Mouse (Mus musculus): Measurements from ENCODE around the gene Tex11. TPM values are rescaled to one million over a fixed set of nuclear protein-coding genes. Genes with fewer than 3 reads are reported as not detected.

Tex11 gene
- polyA plus RNA-seq, 1 experiment from 2014 or later, result not detected

DNA sequence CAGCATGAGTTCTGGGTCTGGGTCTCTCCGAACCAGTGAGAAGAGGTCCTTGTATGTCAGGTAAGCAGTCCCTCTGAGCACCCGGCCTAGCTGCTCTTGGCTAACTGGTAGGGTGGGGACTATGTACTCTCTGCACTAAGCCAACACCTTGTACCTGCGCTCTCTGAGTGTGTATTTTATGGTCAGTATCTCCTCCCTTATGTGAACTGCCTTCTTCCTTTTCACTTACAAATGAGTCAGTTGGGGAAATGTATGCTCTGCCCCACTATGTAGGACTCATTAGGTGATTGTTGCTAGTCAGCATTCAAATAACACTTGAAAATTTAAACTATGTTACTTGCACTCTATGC, 262.8 kb downstream of the Tex11 start:
- Histone ChIP-seq H3K27ac (ENCODE audit: low read length) (peak overlapping the region; percentile 79), H3K36me3 (ENCODE audit: control insufficient read depth, insufficient read depth, low read length) (no peaks in the 10 kb centered on the region), H3K9ac (ENCODE audit: low read depth, low read length) (no peak overlapping the region), H3K4me3 (ENCODE audit: low read length) (no peak overlapping the region), H3K9me3 (ENCODE audit: control insufficient read depth, low read length) (no peaks in the 10 kb centered on the region), H3K27me3 (replicated peaks; ENCODE audit: control insufficient read depth, insufficient read depth, low read length) (no peaks in the 10 kb centered on the region), H3K4me2 (ENCODE audit: low read depth, low read length) (no peak overlapping the region; the same call in 1 of the 2 replicates), H3K4me1 (ENCODE audit: control insufficient read depth, insufficient read depth, low read length) (peaks cover 3% of the 10 kb centered on the region; the same call in 1 of the 2 replicates)
- peak; percentile 82 for ATAC-seq
- 72% methylated on average over 3 of the region's 3 CpGs for WGBS

DNA sequence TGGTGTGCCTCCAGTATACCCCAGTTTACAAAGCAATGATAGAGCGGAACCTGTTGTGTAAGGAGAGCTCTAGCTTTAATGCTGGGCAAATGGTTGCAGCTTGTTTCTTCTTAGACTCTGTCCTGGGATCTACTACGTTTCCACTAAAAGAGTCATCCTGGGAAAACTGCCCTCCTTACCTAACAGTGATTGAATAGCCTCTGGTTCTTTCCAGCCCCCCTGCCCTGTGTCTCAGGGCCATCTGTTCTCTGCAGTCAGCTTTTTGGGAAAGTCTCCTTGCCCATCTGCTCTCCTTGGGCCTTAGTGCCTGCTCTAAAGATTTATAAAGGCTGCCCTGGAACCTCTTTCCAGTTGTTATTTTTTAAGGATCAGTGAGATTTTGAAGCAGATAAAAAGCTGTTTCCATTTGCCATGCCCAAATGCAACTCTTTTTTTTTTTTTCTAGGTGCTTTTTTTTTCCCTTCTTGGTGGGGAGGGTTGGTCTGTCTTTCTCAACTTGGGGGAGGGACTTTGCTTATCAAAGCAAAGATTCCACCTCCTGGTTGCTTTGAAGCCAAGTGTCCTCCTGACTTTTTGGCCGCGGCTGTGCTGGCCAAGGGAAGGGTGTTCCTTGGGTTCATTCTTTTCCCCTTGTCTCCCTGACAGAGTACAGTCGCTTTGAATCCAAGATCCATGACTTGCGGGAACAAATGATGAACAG, 263.3 kb downstream of the Tex11 start:
- no peaks in the 10 kb centered on the region for H3K9me3 ChIP-seq (ENCODE audit: control insufficient read depth, low read length)
- H3K4me3 ChIP-seq (ENCODE audit: low read length), result no peak overlapping the region
- no peak overlapping the region; the same call in 1 of the 2 replicates for H3K4me2 ChIP-seq (ENCODE audit: low read depth, low read length)
- H3K27ac ChIP-seq (ENCODE audit: low read length), result peak overlapping the region; percentile 78
- H3K9ac ChIP-seq (ENCODE audit: low read depth, low read length), result no peak overlapping the region
- WGBS, result 55% methylated on average over 6 of the region's 6 CpGs
- no peaks in the 10 kb centered on the region for H3K36me3 ChIP-seq (ENCODE audit: control insufficient read depth, insufficient read depth, low read length)
- H3K27me3 ChIP-seq (replicated peaks; ENCODE audit: control insufficient read depth, insufficient read depth, low read length), result no peaks in the 10 kb centered on the region
- H3K4me1 ChIP-seq (ENCODE audit: control insufficient read depth, insufficient read depth, low read length), result peaks cover 3% of the 10 kb centered on the region; the same call in 1 of the 2 replicates
- no peak for ATAC-seq

DNA sequence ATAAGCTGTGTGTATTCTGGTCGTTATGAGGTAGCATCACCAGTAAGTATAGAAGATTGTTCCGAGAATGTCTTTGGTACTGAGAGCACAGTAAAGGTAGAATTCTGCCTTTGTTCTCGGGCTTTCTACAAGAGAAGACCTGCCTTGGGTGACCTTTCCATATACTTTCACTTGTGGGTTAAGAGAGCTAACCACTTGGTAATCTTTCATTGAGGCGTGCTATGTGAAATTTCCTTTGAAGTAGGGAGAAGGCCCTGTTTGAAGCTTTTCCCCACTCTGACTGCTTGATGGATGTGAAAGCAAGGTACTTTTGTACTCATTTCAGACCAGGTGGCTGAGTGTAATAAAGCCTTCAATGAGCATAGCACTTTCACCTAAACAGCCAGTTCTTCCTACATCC, 270.1 kb downstream of the Tex11 start:
- no peak for ATAC-seq
- no peaks in the 10 kb centered on the region for H3K27me3 ChIP-seq (replicated peaks; ENCODE audit: control insufficient read depth, insufficient read depth, low read length)
- no peak overlapping the region for H3K4me2 ChIP-seq (ENCODE audit: low read depth, low read length)
- no peak overlapping the region for H3K9ac ChIP-seq (ENCODE audit: low read depth, low read length)
- no peaks in the 10 kb centered on the region; the same call in 1 of the 2 replicates for H3K4me1 ChIP-seq (ENCODE audit: control insufficient read depth, insufficient read depth, low read length)
- 81% methylated on average over 4 of the region's 4 CpGs for WGBS
- H3K36me3 ChIP-seq (ENCODE audit: control insufficient read depth, insufficient read depth, low read length), result no peaks in the 10 kb centered on the region
- H3K9me3 ChIP-seq (ENCODE audit: control insufficient read depth, low read length), result no peaks in the 10 kb centered on the region
- no peak overlapping the region for H3K4me3 ChIP-seq (ENCODE audit: low read length)
- H3K27ac ChIP-seq (ENCODE audit: low read length), result no peak overlapping the region

Other genes starting within 250 kb of the Tex11 start
- 1.6 TPM in 2 replicates for gene Slc7a3, start 26.4 kb upstream of the Tex11 start, polyA plus RNA-seq (2015; fragmentation: Nextera tagmentation; extraction: Ambion mirVana)
- gene Snx12, start 162.9 kb upstream of the Tex11 start, polyA plus RNA-seq (2015; fragmentation: Nextera tagmentation; extraction: Ambion mirVana), result 54.2 and 56.4 TPM in 2 replicates
- 1.6 and 1.8 TPM in 2 replicates for gene Foxo4, start 194.9 kb upstream of the Tex11 start, polyA plus RNA-seq (2015; fragmentation: Nextera tagmentation; extraction: Ambion mirVana)
- gene Gm614, start 204.3 kb upstream of the Tex11 start, polyA plus RNA-seq (2015; fragmentation: Nextera tagmentation; extraction: Ambion mirVana), result not detected in 2 replicates
- gene Il2rg, start 208.6 kb upstream of the Tex11 start, polyA plus RNA-seq (2015; fragmentation: Nextera tagmentation; extraction: Ambion mirVana), result 15.6 and 15.7 TPM in 2 replicates
- gene Gm20489, start 209.4 kb upstream of the Tex11 start, polyA plus RNA-seq (2015; fragmentation: Nextera tagmentation; extraction: Ambion mirVana), result not detected in 2 replicates
- 19.9 and 22.3 TPM in 2 replicates for gene Med12, start 214.4 kb upstream of the Tex11 start, polyA plus RNA-seq (2015; fragmentation: Nextera tagmentation; extraction: Ambion mirVana)
- 3.6 and 4.1 TPM in 2 replicates for gene Nlgn3, start 239.5 kb upstream of the Tex11 start, polyA plus RNA-seq (2015; fragmentation: Nextera tagmentation; extraction: Ambion mirVana)